Mouse (Mus musculus) megakaryocyte, adult 5-6 weeks (primary cell): ENCODE results near the gene Wdr45. TPM values are rescaled to one million over a fixed set of nuclear protein-coding genes. Genes with fewer than 3 reads are reported as not detected.
A peak's percentile ranks its signal among the peaks of the same experiment; 100 is the strongest.

Source experiments
- ATAC-seq: 2 replicates; pipeline ENCODE4 v1.8.0; 2016; ENCODE audit warnings: mild to moderate bottlenecking, inconsistent platforms; ENCODE audit not compliant: poor library complexity, severe bottlenecking
- total RNA-seq, 2 experiments: library from RNA; stranded (forward) in 1 of 2; stranded (reverse) in 1 of 2; fragments of 153-499, 151-499 nt in 1 of 2; fragments of 221-1000, 200-1000 nt in 1 of 2; gene quantifications; 2 replicates each; pipeline versions ENCODE4 v1.2.3 to v1.2.4; 2015 to 2017

The Wdr45 gene
- total RNA-seq, 2 experiments from 2014 or later = 18.9 to 25.6 TPM

DNA sequence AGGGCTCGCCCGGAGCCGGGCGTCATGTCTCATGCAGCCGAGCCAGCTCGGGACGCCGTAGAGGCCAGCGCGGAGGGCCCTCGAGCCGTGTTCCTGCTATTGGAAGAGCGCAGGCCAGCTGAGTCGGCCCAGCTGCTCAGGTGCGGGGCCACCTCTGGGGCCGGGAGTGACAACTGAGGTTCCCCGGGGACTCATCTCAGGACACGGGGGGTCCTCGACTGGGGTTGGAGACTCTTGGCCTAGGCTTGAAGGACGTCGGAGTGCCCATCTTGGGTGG, 48.7 kb downstream of the Wdr45 start:
- ATAC-seq = no peak

DNA sequence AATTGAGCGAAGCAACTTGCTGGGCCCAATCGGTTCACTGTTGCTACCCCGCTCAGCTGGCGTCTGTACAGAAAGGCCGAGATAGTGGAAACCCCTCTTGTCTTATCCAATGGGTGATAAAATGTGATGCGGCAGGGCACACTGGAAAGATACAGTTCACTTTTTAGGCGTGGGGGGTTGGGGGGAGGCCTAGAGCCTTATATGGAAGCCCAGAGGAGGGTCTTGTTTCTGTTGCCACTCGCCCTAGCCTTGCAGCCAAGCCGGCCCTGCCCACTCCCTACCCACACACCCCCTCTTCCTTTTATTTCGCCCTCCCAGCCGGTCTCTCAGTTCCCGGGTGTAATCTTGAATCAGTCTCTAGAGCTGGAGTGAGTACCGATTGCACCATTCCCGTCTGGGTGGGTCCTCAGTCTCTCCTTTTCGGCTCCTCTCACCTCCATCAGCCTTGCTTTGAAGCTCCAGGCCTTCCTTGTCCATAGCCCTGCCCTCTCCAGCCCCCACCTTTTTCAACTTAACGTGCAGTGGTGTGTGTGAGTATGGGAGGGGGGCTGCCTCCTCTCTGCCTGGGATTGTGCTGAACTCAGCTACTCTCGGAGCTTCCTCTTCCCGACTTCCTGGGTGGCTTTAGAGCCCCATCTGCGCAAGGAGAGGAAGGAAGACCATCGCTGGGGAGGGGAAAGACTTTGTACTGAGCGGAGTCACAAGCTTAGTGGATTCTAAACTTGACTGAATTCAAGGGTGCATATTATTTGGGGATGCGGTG, 49.7 kb downstream of the Wdr45 start:
- peak; percentile 45 for ATAC-seq

- no peak for ATAC-seq
Measured at GRCm38 (mm10) chrX:7764657-7765280, 50.6 kb downstream of the Wdr45 start.

DNA sequence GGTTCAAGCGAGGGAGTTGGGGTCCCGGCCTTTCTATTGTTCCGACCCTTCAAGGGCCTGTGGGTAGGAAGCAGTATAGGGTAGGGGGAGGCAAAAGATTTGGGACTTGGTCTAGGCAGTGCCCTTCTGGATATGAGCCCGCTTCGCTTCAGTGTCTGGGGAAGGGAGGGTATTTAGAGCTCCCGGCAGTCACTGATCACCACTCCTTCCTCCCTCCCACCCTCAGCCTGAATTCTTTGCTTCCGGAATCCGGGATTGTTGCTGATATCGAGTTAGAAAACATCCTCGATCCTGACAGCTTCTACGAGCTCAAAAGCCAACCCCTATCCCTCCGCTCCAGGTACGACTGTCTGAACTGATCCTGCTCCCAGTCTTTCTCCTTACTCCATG, 51.1 kb downstream of the Wdr45 start:
- ATAC-seq = no peak

GRCm38 (mm10) chrX:7765764-7766163, 51.6 kb downstream of the Wdr45 start:
- ATAC-seq = peak; percentile 31

GRCm38 (mm10) chrX:7769302-7770017, 55.3 kb downstream of the Wdr45 start:
- no peak for ATAC-seq

GRCm38 (mm10) chrX:7772766-7773165, 58.6 kb downstream of the Wdr45 start:
- no peak for ATAC-seq

GRCm38 (mm10) chrX:7775501-7776205, 61.5 kb downstream of the Wdr45 start:
- ATAC-seq = no peak

- ATAC-seq = peak; percentile 76
Measured at GRCm38 (mm10) chrX:7776329-7777082, 62.4 kb downstream of the Wdr45 start.

Other genes starting within 250 kb of the Wdr45 start
- 0.41 TPM in 1 of 2 replicates, not detected in the other for gene Foxp3, start 140.7 kb upstream of the Wdr45 start, total RNA-seq (2015)
- 0.49 and 0.66 TPM in 2 replicates for gene Foxp3, start 140.7 kb upstream of the Wdr45 start, total RNA-seq (2017)
- gene Ppp1r3f, start 140.1 kb upstream of the Wdr45 start, total RNA-seq (2015) = 0.05 and 0.09 TPM in 2 replicates
- 0.53 and 0.55 TPM in 2 replicates for gene Ppp1r3f, start 140.1 kb upstream of the Wdr45 start, total RNA-seq (2017)
- gene Ccdc22, start 108.8 kb upstream of the Wdr45 start, total RNA-seq (2015) = 9.5 and 12.3 TPM in 2 replicates
- 20.2 and 26.4 TPM in 2 replicates for gene Ccdc22, start 108.8 kb upstream of the Wdr45 start, total RNA-seq (2017)
- 0.40 and 0.59 TPM in 2 replicates for gene Cacna1f, start 107.2 kb upstream of the Wdr45 start, total RNA-seq (2015)
- 0.07 and 0.37 TPM in 2 replicates for gene Cacna1f, start 107.2 kb upstream of the Wdr45 start, total RNA-seq (2017)
- 0.50 and 1.5 TPM in 2 replicates for gene Syp, start 75.9 kb upstream of the Wdr45 start, total RNA-seq (2015)
- 1.2 and 3.7 TPM in 2 replicates for gene Syp, start 75.9 kb upstream of the Wdr45 start, total RNA-seq (2017)
- 7.0 and 8.7 TPM in 2 replicates for gene Prickle3, start 57.1 kb upstream of the Wdr45 start, total RNA-seq (2015)
- 7.9 and 9.3 TPM in 2 replicates for gene Prickle3, start 57.1 kb upstream of the Wdr45 start, total RNA-seq (2017)
- 987 and 1,037 TPM in 2 replicates for gene Plp2, start 42.9 kb upstream of the Wdr45 start, total RNA-seq (2015)
- gene Plp2, start 42.9 kb upstream of the Wdr45 start, total RNA-seq (2017) = 267 and 300 TPM in 2 replicates
- not detected in 2 replicates for gene Magix, start 33.1 kb upstream of the Wdr45 start, total RNA-seq (2015)
- gene Magix, start 33.1 kb upstream of the Wdr45 start, total RNA-seq (2017) = 0.18 TPM in 1 of 2 replicates, not detected in the other
- 24.8 and 25.7 TPM in 2 replicates for gene Gpkow, start 17.2 kb upstream of the Wdr45 start, total RNA-seq (2015)
- 24.2 and 25.7 TPM in 2 replicates for gene Gpkow, start 17.2 kb upstream of the Wdr45 start, total RNA-seq (2017)
- not detected in 2 replicates for gene Gm45208, start 7.9 kb downstream of the Wdr45 start, total RNA-seq (2015)
- gene Gm45208, start 7.9 kb downstream of the Wdr45 start, total RNA-seq (2017) = not detected in 2 replicates
- 7.8 and 20.6 TPM in 2 replicates for gene Praf2, start 14.1 kb downstream of the Wdr45 start, total RNA-seq (2015)
- gene Praf2, start 14.1 kb downstream of the Wdr45 start, total RNA-seq (2017) = 5.4 and 5.8 TPM in 2 replicates
- gene Ccdc120, start 36.6 kb downstream of the Wdr45 start, total RNA-seq (2015) = not detected in 2 replicates
- gene Ccdc120, start 36.6 kb downstream of the Wdr45 start, total RNA-seq (2017) = not detected in 2 replicates
- 45.9 and 54.6 TPM in 2 replicates for gene Tfe3, start 48.2 kb downstream of the Wdr45 start, total RNA-seq (2015)
- gene Tfe3, start 48.2 kb downstream of the Wdr45 start, total RNA-seq (2017) = 22.3 and 39.4 TPM in 2 replicates
- gene Gripap1, start 75.4 kb downstream of the Wdr45 start, total RNA-seq (2015) = 39.5 and 55.4 TPM in 2 replicates
- gene Gripap1, start 75.4 kb downstream of the Wdr45 start, total RNA-seq (2017) = 70.5 and 81.9 TPM in 2 replicates
- 0.39 and 0.49 TPM in 2 replicates for gene Kcnd1, start 108.0 kb downstream of the Wdr45 start, total RNA-seq (2015)
- gene Kcnd1, start 108.0 kb downstream of the Wdr45 start, total RNA-seq (2017) = 0.20 and 0.29 TPM in 2 replicates
- gene Otud5, start 127.0 kb downstream of the Wdr45 start, total RNA-seq (2015) = 43.2 and 50.6 TPM in 2 replicates
- 70.2 and 73.0 TPM in 2 replicates for gene Otud5, start 127.0 kb downstream of the Wdr45 start, total RNA-seq (2017)
- 4.7 and 8.6 TPM in 2 replicates for gene Pim2, start 163.9 kb downstream of the Wdr45 start, total RNA-seq (2015)
- gene Pim2, start 163.9 kb downstream of the Wdr45 start, total RNA-seq (2017) = 1.1 and 1.4 TPM in 2 replicates
- gene Slc35a2, start 169.7 kb downstream of the Wdr45 start, total RNA-seq (2015) = 6.4 and 9.8 TPM in 2 replicates
- 10.9 and 13.5 TPM in 2 replicates for gene Slc35a2, start 169.7 kb downstream of the Wdr45 start, total RNA-seq (2017)
- gene Pqbp1, start 184.9 kb downstream of the Wdr45 start, total RNA-seq (2015) = 25.6 and 29.8 TPM in 2 replicates
- 116 and 123 TPM in 2 replicates for gene Pqbp1, start 184.9 kb downstream of the Wdr45 start, total RNA-seq (2017)
- 75.8 and 85.4 TPM in 2 replicates for gene Timm17b, start 185.0 kb downstream of the Wdr45 start, total RNA-seq (2015)
- gene Timm17b, start 185.0 kb downstream of the Wdr45 start, total RNA-seq (2017) = 35.8 and 50.0 TPM in 2 replicates
- not detected in 2 replicates for gene Gm10491, start 193.5 kb downstream of the Wdr45 start, total RNA-seq (2015)
- gene Gm10491, start 193.5 kb downstream of the Wdr45 start, total RNA-seq (2017) = not detected in 2 replicates
- gene Gm10490, start 195.2 kb downstream of the Wdr45 start, total RNA-seq (2015) = not detected in 2 replicates
- gene Gm10490, start 195.2 kb downstream of the Wdr45 start, total RNA-seq (2017) = not detected in 2 replicates
- gene Pcsk1n, start 205.5 kb downstream of the Wdr45 start, total RNA-seq (2015) = not detected in 2 replicates
- not detected in 2 replicates for gene Pcsk1n, start 205.5 kb downstream of the Wdr45 start, total RNA-seq (2017)
- not detected in 2 replicates for gene Eras, start 214.3 kb downstream of the Wdr45 start, total RNA-seq (2015)
- gene Eras, start 214.3 kb downstream of the Wdr45 start, total RNA-seq (2017) = not detected in 2 replicates
- gene Hdac6, start 233.6 kb downstream of the Wdr45 start, total RNA-seq (2015) = 6.4 and 7.5 TPM in 2 replicates
- gene Hdac6, start 233.6 kb downstream of the Wdr45 start, total RNA-seq (2017) = 8.0 and 9.3 TPM in 2 replicates